Mouse (Mus musculus) CD4-positive helper T cell, adult 2 months (primary cell): Measurements from ENCODE around the gene Ebf4.

Experiments used
- DNase-seq: peaks from one replicate; pipeline ENCODE4 v3.0.0-alpha.2; 2012; ENCODE audit warnings: low read depth, missing footprints, low spot score

The Ebf4 gene

GRCm38 (mm10) chr2:130294936-130295277 is at the start of gene Ebf4:
Ebf4 (plus strand) TSS chr2:130295169.
- no peak for DNase-seq

- peak; percentile 16 for DNase-seq
Observed at GRCm38 (mm10) chr2:130246912-130247311, 48.1 kb upstream of the Ebf4 start.

- DNase-seq = no peak
Observed at GRCm38 (mm10) chr2:130248226-130248625, 46.7 kb upstream of the Ebf4 start.

- DNase-seq = no peak
Observed at GRCm38 (mm10) chr2:130256762-130257161, 38.2 kb upstream of the Ebf4 start.

GRCm38 (mm10) chr2:130260822-130261221 is 34.1 kb upstream of the Ebf4 start:
- DNase-seq = no peak

- DNase-seq = no peak
Observed at GRCm38 (mm10) chr2:130261914-130262313, 33.1 kb upstream of the Ebf4 start.

GRCm38 (mm10) chr2:130262398-130262797 is 32.6 kb upstream of the Ebf4 start:
- no peak for DNase-seq

GRCm38 (mm10) chr2:130265520-130265919 is 29.4 kb upstream of the Ebf4 start:
- DNase-seq = no peak

- DNase-seq = no peak
Observed at GRCm38 (mm10) chr2:130268074-130268473, 26.9 kb upstream of the Ebf4 start.

GRCm38 (mm10) chr2:130273732-130274131 is 21.2 kb upstream of the Ebf4 start:
- no peak for DNase-seq

- peak; percentile 97 for DNase-seq
Observed at GRCm38 (mm10) chr2:130274149-130274861, 20.7 kb upstream of the Ebf4 start, which contains the start of gene Nop56. Nop56 (plus strand) TSS chr2:130274430.

- DNase-seq = no peak
Observed at GRCm38 (mm10) chr2:130274862-130275261, 20.1 kb upstream of the Ebf4 start.

- DNase-seq = peak; percentile 72
Observed at GRCm38 (mm10) chr2:130275649-130276048, 19.3 kb upstream of the Ebf4 start.

- DNase-seq = no peak
Observed at GRCm38 (mm10) chr2:130279600-130280091, 15.3 kb upstream of the Ebf4 start.

- no peak for DNase-seq
Observed at GRCm38 (mm10) chr2:130280224-130280623, 14.7 kb upstream of the Ebf4 start.

- DNase-seq = no peak
Observed at GRCm38 (mm10) chr2:130280818-130281217, 14.2 kb upstream of the Ebf4 start.

- peak; percentile 77 for DNase-seq
Observed at GRCm38 (mm10) chr2:130283854-130284654, 10.9 kb upstream of the Ebf4 start, which contains the start of gene Idh3b. Idh3b (minus strand) TSS chr2:130284547.

- DNase-seq = no peak
Observed at GRCm38 (mm10) chr2:130289086-130289485, 5.9 kb upstream of the Ebf4 start.

GRCm38 (mm10) chr2:130291434-130291833 is 3.5 kb upstream of the Ebf4 start:
- peak; percentile 74 for DNase-seq

GRCm38 (mm10) chr2:130293009-130293408 is 2.0 kb upstream of the Ebf4 start:
- DNase-seq = no peak

- DNase-seq = no peak
Observed at GRCm38 (mm10) chr2:130293486-130293885, 1.5 kb upstream of the Ebf4 start.

GRCm38 (mm10) chr2:130294218-130294935 is 592 bp upstream of the Ebf4 start:
- no peak for DNase-seq
